Mouse (Mus musculus): ENCODE measurements around the gene Gpr89.

- no peak for TF ChIP-seq POLR2A (IDR thresholded peaks at IDR 0.05; ENCODE audit: low read depth, low read length)
- no peak for TF ChIP-seq CTCF (IDR thresholded peaks at IDR 0.05; ENCODE audit: borderline replicate concordance, insufficient read depth, low read length)
Observed at GRCm38 (mm10) chr3:96845806-96846205, 59.3 kb downstream of the Gpr89 start.

Measured in embryonic fibroblast, embryonic 13.5 days (primary cell).